Mouse (Mus musculus) activated CD4-positive, CD25-positive, alpha-beta regulatory T cell, adult 4 months (primary cell): ENCODE data around the gene Wdr34. TPM values are rescaled to one million over a fixed set of nuclear protein-coding genes. Genes with fewer than 3 reads are reported as not detected.

Experiments
- ATAC-seq: one replicate; pipeline ENCODE4 v1.8.0; 2017
- polyA plus RNA-seq, 2 experiments: library from polyadenylated mRNA; unstranded; fragments of 100-300 nt; shearing (Covaris generic); gene quantifications; one replicate each; pipeline ENCODE4 v1.2.1; 2017

Wdr34 gene
- polyA plus RNA-seq: 1 to 10 TPM in 1 of 2 experiments, under 1 TPM in 1; 0.87 to 1.4 TPM

DNA sequence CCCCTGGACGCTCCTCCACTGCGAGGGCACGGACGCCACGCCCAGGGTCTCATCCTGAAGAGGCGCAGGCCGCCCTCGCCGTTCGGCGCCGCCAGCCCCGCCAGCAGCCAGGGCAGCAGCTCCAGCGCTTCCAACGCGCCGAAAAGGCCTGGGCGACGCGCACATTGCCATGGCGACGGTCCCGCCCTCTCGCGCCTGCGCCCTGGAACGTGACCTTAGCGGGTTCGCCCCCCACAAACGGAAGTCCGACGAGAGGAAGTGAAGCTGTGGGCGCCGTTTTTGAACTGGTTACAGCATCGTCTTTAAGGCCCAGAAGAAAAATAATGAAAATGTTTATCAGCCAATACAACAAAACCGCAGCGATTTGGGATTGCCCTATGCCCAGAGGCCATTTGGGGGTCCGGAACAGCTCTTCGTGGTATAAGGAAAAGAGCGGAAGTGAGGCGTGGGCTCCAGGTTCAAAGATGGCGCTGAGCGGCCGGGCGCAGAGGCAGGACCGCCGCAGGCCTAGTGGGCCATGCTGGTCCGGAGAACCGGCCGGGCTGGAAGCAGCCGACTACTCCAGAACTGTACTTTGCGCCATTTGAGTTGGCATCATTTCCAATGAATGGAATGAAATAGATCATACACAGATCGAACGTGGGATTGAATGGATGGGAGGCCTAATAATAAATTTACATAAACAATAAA lies at the start of gene Wdr34:
Gene Wdr34 (minus strand): TSS at position 183 of the 690 bp plus-strand sequence.
- peak; percentile 90 for ATAC-seq

DNA sequence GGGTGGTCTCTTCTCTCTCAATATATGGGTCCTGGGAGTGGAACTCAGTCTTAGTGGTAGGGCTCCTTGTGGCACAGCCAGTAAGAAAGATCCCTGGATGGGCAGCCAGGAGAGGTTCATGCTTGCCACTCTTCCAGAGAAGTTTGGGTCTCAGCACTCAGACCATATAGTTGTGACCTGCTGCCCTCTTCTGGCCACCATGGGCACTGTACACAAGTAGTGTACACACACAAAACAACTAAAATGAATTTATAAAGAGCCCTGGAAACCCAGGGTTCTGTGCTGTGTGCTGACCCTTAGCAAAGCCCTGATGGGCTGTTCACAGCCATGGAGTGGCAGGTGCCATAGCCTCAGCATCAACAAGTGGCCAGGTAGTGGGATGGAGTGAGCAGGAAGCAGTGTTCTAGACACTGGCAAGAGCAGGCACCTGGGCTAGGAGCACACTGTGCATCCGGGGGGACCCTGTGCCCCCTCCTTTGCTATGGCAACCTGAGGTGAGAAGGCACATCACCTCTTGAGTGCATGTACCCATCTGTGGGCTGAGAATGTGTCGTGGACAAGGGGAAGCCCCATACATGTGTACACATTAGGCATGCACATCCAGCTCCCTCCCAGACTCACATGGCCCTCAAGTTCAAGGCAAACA lies 47.3 kb upstream of the Wdr34 start:
- no peak for ATAC-seq

DNA sequence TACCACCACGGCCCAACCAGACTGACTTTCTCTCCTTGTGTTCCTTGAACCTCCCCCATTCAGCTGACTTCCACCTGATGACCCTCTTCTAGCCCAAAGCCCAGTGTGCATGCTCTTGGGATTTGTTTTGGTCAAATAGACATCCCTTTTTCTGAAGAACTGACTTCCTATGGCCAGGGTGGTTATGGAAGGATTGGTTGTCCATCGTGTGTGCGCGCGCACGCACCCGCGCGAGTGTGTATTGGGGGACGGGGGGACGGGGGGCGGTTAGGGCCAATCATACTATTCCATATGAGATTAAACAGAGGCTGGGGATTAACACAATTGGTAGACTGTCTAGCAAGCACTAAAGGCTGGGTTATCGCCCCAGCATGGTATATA lies 45.5 kb upstream of the Wdr34 start:
- no peak for ATAC-seq

DNA sequence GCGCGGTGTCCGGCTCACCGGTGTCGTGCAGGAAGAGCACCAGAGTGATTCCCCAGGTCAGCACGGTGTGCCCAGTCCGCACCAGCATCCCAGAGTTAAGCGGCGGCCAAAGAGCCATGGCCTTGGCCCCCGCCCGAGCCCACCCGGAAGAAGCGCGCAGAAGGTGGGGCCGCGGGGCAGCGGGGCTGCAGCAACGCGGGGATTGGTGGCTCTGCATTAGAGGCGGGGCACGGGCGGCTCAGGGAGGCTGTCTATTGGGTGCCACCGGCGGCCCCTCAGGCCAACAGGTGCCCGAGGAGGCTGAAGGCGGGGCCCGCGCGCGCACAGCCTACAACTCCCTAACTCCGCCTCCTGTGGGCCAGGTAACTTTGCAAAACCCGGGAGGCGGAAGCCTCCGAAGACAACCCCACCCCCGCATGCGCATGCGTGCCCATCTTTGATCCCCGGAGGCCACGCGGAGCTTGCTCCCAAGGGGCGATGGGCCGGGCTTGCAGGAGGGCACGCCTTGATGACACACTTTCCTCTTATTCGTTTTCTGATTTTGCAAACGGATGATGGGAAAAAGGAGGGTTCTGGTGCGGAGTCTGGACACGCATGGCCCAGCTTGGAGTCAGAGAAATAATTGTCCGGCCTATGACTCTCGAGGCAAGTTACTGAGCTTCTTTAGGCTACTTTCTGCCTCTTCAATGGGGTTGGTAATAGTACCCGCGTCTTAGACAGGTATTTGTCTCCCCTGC lies 45.0 kb upstream of the Wdr34 start, which contains the start of gene Zdhhc12:
Gene Zdhhc12 (minus strand): TSS at position 178 of the 737 bp plus-strand sequence.
- peak; percentile 97 for ATAC-seq

DNA sequence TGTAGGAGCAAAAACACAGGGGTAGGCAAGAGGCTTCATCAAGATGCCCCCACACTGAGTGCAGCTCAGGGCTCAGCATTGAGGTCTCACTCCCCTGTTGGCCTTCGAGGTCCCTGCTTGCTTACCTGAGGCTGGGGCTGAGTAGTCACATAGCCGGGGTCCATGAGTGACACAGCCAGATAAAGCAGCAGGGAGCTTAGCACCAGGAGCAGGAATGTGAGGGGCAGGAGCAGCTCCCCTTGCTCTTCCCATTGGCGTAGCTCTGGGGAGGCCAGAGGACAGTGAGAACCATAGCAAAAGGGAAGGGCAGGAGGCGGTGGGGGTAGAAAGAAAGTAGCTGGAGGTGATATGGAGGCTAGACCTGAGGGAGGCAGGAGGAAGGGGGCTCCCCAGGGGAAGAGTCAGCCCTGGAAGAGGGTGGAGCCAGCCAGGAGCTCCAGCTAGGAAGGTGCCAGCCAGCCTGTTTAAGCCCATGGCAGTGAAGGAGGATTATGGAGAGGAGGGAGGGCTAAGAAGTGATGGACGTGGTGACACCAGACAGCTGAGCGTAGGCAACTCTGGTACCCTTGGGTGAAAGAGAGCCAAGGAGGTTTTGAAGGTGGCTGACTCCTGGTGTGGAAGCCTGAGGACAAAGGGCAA lies 43.7 kb upstream of the Wdr34 start:
- no peak for ATAC-seq

DNA sequence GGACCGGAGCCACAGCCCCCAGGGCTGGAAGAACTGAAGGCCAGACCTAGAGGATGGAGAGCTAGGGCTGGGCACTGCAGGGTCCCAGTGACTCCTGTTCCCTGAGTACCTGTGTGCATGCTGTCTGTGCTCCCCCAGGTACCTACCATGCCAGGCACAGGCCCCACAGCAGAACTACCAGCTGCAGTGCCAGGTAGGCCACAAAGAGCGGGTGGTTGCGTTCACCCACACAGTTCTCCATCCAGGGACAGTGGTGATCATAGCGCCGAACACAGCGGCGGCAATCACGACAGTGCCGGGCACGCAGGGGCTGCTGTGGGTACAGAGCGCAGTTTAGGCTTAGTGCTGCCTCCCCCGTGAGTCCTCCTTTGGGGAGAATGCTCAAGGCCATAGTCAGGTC lies 42.8 kb upstream of the Wdr34 start:
- no peak for ATAC-seq

DNA sequence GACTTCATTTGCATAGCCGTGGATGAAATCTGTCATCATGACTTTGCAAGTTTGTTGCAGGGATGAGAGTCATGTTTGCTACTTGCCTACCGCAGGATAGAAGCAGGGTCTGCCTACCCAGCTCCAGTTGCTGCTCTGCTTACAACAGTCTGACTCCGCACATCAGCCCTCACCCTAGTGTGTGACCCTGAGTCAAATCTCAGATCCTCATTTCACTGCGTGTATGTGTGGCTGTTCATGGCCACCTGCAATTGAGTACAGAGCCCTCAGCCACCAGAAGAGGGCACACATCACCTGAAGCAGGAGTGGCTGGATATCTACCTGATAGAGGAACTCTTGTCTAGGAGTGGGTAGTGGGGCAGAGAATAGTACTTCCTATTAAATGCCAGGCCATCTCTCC lies 38.6 kb upstream of the Wdr34 start:
- ATAC-seq: no peak

DNA sequence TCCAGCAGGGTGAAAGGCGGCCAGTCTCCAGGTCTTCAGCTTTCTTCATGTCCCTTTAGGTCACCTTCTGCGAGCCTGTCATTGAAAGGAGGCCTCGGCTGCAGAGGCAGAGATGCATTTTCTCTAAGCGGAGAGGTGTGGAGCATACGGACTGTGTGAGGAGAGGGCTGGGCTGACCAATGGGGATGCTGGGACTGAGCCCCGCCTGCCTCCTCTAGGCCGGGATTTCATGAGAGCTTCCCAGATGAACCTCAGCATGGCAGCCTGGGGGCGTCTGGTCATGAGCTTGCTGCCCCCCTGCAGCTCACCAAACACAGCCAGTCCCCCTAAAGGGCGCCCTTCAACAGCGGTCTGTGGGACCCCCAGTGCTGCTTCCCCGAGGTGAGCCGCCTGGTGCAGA lies 36.0 kb upstream of the Wdr34 start:
- ATAC-seq: no peak

DNA sequence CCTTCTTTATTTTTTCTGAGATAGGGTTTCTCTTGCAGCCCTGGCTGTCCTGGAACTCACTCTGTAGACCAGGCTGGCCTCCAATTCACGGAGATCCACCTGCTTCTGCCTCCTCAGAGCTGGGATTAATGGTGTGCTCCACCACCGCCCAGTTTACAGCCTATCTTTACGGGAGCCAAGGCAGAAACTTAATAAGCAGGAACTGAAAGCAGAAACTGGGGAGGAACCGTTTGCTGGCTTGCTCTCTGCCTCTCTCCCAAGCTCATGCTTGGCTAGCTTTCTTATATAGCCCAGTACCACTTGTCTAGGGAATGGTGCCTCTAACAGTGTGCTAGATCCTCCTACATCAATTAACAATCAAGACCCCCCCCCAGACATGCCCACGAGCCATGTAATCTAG lies 35.4 kb upstream of the Wdr34 start:
- ATAC-seq: no peak

DNA sequence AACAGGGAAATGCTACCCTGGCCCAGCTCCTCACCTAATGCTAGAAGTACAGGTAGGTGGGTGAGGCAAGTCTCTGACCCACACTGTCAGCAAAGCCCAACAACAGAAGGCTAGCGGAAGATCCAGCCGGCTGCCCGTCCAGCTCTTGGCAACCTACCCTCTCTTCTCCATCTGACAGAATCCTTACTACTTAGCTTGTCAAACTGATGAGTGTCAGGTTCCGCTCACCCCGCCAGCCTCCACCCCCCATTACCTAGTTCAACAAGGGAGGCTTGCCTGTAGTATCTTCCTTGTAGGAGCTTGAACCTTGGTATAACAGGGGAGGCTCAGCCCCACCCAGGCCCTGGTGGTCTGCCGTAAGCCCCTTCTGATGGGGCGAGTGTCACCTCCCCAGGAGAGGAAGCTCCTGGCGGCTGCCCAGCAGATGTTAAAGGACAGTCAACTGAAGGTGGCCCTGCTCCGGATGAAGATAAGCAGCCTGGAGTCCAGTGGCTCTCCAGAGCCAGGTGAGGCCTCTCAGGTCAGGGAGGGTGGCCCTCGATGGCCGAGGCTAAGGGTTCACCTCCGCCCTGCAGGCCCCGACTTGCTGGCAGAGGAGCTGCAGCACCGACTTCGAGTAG lies 31.6 kb upstream of the Wdr34 start:
- ATAC-seq: no peak

DNA sequence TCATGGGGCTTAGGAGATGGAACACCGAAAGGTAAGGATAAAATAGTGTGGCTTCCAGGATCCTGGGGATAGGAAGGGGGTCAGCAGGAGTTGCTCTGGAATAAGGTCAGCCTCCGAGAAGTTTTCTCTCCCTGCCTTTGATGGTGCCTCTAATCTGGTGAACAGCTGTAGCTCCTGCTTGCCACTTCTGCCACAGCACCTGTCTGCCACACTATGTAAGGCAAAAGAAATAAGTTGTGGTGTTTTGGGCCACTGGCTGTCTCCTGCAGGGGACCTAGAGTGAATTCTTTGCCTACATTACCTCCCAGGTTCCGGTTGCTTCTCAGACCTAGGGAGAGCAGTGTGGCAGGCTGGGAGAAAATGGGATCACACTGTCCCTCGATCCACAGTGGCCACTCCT lies 30.1 kb upstream of the Wdr34 start:
- no peak for ATAC-seq

DNA sequence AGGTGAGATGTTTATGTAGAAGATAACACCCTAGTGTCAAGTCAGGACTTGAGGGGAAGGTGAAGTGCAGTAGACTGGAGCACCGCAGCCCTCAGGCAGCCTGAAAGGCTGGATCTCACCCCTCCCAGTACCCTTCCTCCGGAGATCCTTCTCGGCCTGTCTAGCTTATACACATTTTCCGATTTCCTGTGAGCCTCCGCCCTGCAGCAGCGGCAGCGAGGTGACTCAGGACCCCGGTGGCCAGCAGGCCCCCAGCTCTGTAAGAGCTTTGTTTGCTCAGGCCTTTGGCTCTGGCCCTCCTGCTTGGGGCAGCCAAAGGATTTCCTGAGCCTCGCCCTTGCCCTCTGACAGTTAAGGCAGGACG lies 29.6 kb upstream of the Wdr34 start:
- ATAC-seq: peak; percentile 15

DNA sequence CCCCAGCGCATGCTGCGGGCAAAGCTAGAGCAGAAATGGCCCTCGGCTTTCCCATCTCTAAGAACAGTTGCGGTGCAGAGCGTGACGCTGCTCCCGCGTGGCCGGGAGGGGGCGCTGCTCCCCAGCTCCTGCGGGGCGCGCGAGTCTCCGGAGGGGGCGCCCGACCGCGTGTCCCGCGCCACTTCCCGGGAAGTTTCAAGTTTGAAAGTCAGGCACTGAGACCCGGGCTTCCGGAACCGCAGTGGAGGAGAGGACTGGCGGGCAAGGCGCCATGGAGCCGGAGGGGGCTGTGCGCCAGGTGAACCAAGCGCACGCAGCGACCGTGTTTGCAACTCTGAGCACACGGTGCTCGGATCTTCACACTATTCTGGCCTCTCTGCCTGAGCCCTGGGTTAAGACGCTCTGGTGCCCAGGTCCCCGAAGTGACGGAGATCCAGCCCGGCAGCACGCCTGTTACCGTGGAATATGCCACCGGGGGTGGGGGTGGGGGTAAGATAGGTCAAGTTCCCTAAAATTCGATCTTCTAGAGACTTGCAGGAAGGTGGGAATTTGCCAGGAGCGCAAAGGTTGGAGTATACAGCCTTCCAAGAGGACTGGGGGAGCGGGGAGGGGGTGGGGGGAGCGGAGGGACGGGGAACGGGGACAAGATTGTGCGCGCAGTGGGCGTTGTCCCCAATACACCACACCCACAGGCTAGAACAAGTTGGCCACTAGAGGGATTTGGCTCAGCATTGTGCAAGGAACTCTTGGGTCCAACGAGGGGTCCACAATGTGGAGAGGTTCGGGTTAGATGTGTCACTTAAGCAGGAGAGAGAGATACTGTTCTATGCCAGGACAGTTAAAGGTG lies 29.0 kb upstream of the Wdr34 start, which contains the start of gene Pkn3:
Gene Pkn3 (plus strand): TSS at position 183 of the 847 bp plus-strand sequence.
- peak; percentile 70 for ATAC-seq

DNA sequence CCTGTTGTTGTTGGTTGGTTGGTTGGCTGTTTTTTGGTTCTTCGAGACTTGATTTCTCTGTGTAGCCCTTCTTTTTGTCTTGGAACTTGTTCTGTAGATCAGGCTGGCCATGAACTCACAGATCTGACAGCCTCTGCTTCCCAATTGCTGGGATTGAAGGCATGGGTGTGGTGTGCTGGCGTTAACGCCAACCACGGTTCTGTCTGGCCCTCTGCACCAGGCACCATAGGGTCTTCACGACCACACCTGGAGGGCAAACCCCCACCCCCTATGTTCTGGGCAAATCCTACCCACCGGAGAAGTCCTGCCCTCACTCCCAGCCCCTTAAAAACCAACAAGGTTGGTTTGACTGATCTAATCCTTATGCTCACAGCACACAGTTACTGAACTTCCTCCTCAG lies 28.3 kb upstream of the Wdr34 start:
- no peak for ATAC-seq

DNA sequence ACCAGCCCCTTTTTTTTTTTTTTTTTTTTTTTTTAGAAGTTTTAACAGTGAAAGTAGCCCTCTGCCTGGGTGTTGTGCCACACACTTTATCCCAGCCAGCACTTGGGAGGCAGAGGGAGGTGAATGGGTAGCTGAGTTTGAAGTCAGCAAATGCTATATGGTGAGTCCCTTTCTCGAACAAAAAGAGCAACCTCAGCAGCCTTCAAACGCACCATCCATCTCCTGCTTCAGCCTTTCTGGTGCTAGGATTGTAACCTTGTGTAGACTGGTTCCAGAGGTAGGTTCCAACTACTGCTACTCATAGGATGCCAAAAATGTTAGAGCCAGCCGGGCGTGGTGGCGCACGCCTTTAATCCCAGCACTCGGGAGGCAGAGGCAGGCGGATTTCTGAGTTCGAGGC lies 27.8 kb upstream of the Wdr34 start:
- no peak for ATAC-seq

DNA sequence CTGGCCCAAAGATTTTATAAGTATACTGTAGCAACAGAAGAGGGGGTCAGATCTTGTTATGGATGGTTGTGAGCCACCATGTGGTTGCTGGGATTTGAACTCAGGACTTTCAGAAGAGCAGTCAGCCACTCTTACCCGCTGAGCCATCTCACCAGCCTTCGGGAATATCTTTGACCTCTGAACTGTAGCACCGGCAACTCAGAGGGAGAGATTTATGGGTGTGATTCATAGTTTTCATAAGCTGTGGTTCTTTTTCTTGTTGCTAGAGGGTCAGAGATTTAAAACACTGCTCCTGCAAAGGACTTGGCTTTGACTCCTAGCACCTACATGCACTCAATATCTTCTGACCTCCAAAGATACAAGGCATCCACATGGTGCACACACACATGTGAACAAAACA lies 26.9 kb upstream of the Wdr34 start:
- ATAC-seq: no peak

DNA sequence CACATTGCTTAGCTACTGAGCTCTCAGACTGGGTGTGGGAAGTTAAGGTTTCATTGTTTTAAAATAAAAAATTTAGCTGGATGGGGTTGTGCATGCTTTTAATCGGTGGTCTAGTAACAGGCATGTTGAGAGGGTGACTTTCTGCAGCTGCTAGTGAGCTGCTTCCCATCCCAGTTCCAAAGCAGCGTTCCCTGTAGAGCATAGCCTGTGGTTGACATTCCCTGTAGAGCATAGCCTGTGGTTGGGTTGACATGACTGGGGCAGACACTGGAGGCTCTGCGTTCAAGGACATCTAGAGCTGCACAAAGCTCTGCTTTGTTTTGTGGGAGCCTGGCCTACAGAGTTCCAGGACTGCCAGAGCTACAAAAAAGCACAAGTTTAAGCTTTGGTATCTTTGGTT lies 24.6 kb upstream of the Wdr34 start:
- no peak for ATAC-seq

DNA sequence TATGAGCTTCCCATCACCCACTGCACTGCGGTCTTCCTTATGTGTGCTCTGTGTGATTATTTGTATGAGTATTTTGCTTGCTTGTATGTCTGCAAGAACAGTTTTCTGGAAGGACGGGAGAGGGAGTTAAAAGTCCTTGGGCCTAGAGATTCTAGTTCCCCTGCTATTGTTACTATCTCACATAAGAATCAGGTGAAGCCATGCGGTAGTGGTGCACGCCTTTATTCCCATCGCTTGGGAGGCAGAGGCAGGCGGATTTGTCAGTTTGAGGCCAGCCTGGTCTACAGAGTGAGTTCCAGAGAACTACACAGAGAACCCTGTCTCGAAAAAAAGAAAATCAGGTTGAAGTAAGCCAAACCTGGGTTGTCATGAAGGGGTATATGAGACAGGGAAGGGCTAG lies 24.2 kb upstream of the Wdr34 start:
- ATAC-seq: no peak

DNA sequence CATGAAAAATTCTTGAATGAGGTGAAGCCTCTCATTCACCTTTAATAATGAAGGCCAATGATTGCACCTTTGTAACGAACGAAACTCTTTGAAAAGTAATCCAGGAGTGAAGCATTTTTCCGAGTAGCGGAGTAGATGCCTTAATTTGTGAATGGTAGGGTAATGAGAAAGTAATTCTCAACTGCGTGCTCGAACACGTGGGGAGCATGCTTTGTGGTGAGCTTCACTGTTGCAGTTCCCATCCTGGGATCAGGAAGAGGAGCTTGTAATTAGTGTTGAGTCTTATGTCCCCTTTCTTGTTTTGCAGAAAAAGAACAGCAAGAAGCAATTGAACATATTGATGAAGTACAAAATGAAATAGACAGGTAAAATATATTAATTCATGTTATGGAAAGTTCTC lies 19.3 kb upstream of the Wdr34 start:
- ATAC-seq: no peak

DNA sequence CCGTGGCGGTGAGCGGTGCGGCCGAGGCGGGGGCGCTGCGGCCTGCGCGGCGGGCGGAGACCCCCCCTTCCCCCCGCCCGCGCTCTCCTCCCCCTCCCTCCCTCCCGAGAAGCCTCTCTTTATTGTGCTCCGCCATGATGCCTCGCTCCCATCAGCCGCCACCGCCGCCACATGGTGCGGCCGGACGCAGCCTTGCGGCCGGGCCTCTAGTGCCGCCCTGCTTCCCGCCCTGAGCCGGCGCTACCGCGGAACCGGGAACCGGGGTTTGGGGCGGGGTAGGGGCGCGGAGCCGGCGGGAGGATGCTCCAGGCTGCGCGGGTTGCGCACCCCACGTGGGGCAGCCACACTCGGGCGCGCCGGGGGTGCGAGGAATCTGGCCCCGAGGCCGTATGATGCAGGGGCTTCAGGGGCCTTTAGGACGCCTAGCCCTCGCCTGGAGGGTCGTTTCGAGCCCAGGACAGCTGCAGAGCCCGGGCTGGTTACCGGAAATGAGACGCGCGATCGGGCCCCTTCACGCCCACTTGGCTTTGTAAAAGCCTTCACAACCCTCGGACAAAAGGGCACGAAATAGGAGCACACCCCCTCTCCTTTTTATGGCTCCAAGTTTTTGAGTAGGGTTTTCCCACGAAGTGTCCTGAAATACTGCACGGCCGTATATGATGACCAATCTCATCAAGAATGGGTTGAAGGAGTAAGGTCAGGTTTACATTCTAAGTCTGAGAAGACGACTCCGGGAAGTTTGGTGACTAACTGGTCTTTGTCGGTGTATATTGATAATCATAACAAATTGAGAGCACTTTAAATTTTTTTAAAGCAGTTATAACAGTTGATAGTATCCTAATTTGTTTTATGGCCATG lies 18.6 kb upstream of the Wdr34 start:
- ATAC-seq: peak; percentile 11
